Mouse (Mus musculus): ENCODE measurements around the gene Elmo1. TPM values are rescaled to one million over a fixed set of nuclear protein-coding genes. Genes with fewer than 3 reads are reported as not detected.

The Elmo1 gene
- polyA plus RNA-seq, 1 experiment from 2014 or later = 17.4 TPM

GRCm38 (mm10) chr13:20270148-20270547 lies 179.8 kb downstream of the Elmo1 start:
- ATAC-seq (ENCODE audit: insufficient number of reproducible peaks, low FRiP score, low TSS enrichment, low read depth) = no peak
- WGBS = 59% methylated on average over 6 of the region's 6 CpGs
- H3K9ac ChIP-seq = no peak overlapping the region
- H3K27me3 ChIP-seq = peaks cover 4% of the 10 kb centered on the region; the same call in 1 of the 2 replicates
- no peak overlapping the region for H3K27ac ChIP-seq
- no peak overlapping the region for H3K4me3 ChIP-seq
- no peaks in the 10 kb centered on the region for H3K36me3 ChIP-seq
- no peak overlapping the region for H3K4me2 ChIP-seq
- no peaks in the 10 kb centered on the region for H3K9me3 ChIP-seq
- no peaks in the 10 kb centered on the region for H3K4me1 ChIP-seq

GRCm38 (mm10) chr13:20271799-20272198 lies 181.4 kb downstream of the Elmo1 start:
- H3K4me1 ChIP-seq = no peaks in the 10 kb centered on the region
- no peak overlapping the region for H3K9ac ChIP-seq
- H3K36me3 ChIP-seq = no peaks in the 10 kb centered on the region
- ATAC-seq (ENCODE audit: insufficient number of reproducible peaks, low FRiP score, low TSS enrichment, low read depth) = no peak
- 38% methylated on average over 3 of the region's 3 CpGs for WGBS
- no peak overlapping the region for H3K4me3 ChIP-seq
- no peak overlapping the region for H3K4me2 ChIP-seq
- H3K27me3 ChIP-seq = peaks cover 6% of the 10 kb centered on the region; the same call in 1 of the 2 replicates
- H3K9me3 ChIP-seq = no peaks in the 10 kb centered on the region
- no peak overlapping the region for H3K27ac ChIP-seq

- Histone ChIP-seq H3K4me1 (no peaks in the 10 kb centered on the region), H3K4me2 (no peak overlapping the region), H3K27ac (no peak overlapping the region), H3K4me3 (no peak overlapping the region), H3K36me3 (no peaks in the 10 kb centered on the region), H3K27me3 (peaks cover 8% of the 10 kb centered on the region; the same call in 1 of the 2 replicates), H3K9me3 (no peaks in the 10 kb centered on the region), H3K9ac (no peak overlapping the region)
- 55% methylated on average over 6 of the region's 6 CpGs for WGBS
- ATAC-seq (ENCODE audit: insufficient number of reproducible peaks, low FRiP score, low TSS enrichment, low read depth) = no peak
Observed at GRCm38 (mm10) chr13:20272562-20272961, 182.2 kb downstream of the Elmo1 start.

- Histone ChIP-seq H3K27ac (no peak overlapping the region), H3K4me3 (no peak overlapping the region), H3K4me1 (no peaks in the 10 kb centered on the region; the same call in 1 of the 2 replicates), H3K9me3 (no peaks in the 10 kb centered on the region), H3K36me3 (no peaks in the 10 kb centered on the region), H3K4me2 (no peak overlapping the region), H3K27me3 (peaks cover 19% of the 10 kb centered on the region; the same call in 1 of the 2 replicates), H3K9ac (no peak overlapping the region)
- 22% methylated on average over 2 of the region's 2 CpGs for WGBS
- ATAC-seq (ENCODE audit: insufficient number of reproducible peaks, low FRiP score, low TSS enrichment, low read depth) = no peak
Observed at GRCm38 (mm10) chr13:20279889-20280288, 189.5 kb downstream of the Elmo1 start.

GRCm38 (mm10) chr13:20283891-20284290 lies 193.5 kb downstream of the Elmo1 start:
- no peak overlapping the region for H3K9ac ChIP-seq
- 0 out of 2 replicates have a peak, but pooled peaks cover 8% of the 10 kb centered on the region for H3K27me3 ChIP-seq
- no peak overlapping the region for H3K4me2 ChIP-seq
- 91% methylated on average over 7 of the region's 7 CpGs for WGBS
- H3K4me3 ChIP-seq = no peak overlapping the region
- no peaks in the 10 kb centered on the region for H3K9me3 ChIP-seq
- no peak overlapping the region for H3K27ac ChIP-seq
- no peaks in the 10 kb centered on the region for H3K36me3 ChIP-seq
- H3K4me1 ChIP-seq = peaks cover 6% of the 10 kb centered on the region
- no peak for ATAC-seq (ENCODE audit: insufficient number of reproducible peaks, low FRiP score, low TSS enrichment, low read depth)

- Histone ChIP-seq H3K9me3 (no peaks in the 10 kb centered on the region), H3K4me3 (no peak overlapping the region), H3K36me3 (no peaks in the 10 kb centered on the region), H3K4me2 (no peak overlapping the region), H3K27ac (no peak overlapping the region), H3K9ac (no peak overlapping the region), H3K4me1 (peaks cover 15% of the 10 kb centered on the region), H3K27me3 (no peaks in the 10 kb centered on the region)
- no peak for ATAC-seq (ENCODE audit: insufficient number of reproducible peaks, low FRiP score, low TSS enrichment, low read depth)
- 80% methylated on average over 6 of the region's 6 CpGs for WGBS
Observed at GRCm38 (mm10) chr13:20286680-20287079, 196.3 kb downstream of the Elmo1 start.

GRCm38 (mm10) chr13:20288393-20288792 lies 198.0 kb downstream of the Elmo1 start:
- Histone ChIP-seq H3K36me3 (no peaks in the 10 kb centered on the region), H3K9me3 (no peaks in the 10 kb centered on the region), H3K27ac (no peak overlapping the region), H3K9ac (no peak overlapping the region), H3K27me3 (no peaks in the 10 kb centered on the region), H3K4me3 (no peak overlapping the region), H3K4me1 (peaks cover 18% of the 10 kb centered on the region), H3K4me2 (no peak overlapping the region)
- WGBS = 32% methylated on average over 7 of the region's 7 CpGs
- ATAC-seq (ENCODE audit: insufficient number of reproducible peaks, low FRiP score, low TSS enrichment, low read depth) = no peak

GRCm38 (mm10) chr13:20290412-20290811 lies 200.0 kb downstream of the Elmo1 start:
- peak; percentile 73 for ATAC-seq (ENCODE audit: insufficient number of reproducible peaks, low FRiP score, low TSS enrichment, low read depth)
- Histone ChIP-seq H3K27me3 (no peaks in the 10 kb centered on the region), H3K9me3 (no peaks in the 10 kb centered on the region), H3K4me1 (peaks cover 18% of the 10 kb centered on the region), H3K4me2 (no peak overlapping the region), H3K27ac (peak overlapping the region; percentile 47; the same call in 1 of the 2 replicates), H3K4me3 (no peak overlapping the region), H3K36me3 (no peaks in the 10 kb centered on the region), H3K9ac (no peak overlapping the region)
- WGBS = 36% methylated on average over 10 of the region's 10 CpGs

GRCm38 (mm10) chr13:20292348-20292747 lies 202.0 kb downstream of the Elmo1 start:
- Histone ChIP-seq H3K4me3 (no peak overlapping the region), H3K4me2 (no peak overlapping the region), H3K9me3 (no peaks in the 10 kb centered on the region), H3K4me1 (peaks cover 18% of the 10 kb centered on the region), H3K27ac (no peak overlapping the region), H3K36me3 (no peaks in the 10 kb centered on the region), H3K9ac (no peak overlapping the region), H3K27me3 (no peaks in the 10 kb centered on the region)
- no peak for ATAC-seq (ENCODE audit: insufficient number of reproducible peaks, low FRiP score, low TSS enrichment, low read depth)
- WGBS = under 1% methylated on average over 5 of the region's 5 CpGs

GRCm38 (mm10) chr13:20295278-20295970 lies 205.0 kb downstream of the Elmo1 start:
- peaks cover 6% of the 10 kb centered on the region; the same call in 1 of the 2 replicates for H3K4me1 ChIP-seq
- no peaks in the 10 kb centered on the region for H3K36me3 ChIP-seq
- H3K4me3 ChIP-seq = no peak overlapping the region
- H3K27me3 ChIP-seq = no peaks in the 10 kb centered on the region
- H3K9ac ChIP-seq = no peak overlapping the region
- no peak overlapping the region for H3K27ac ChIP-seq
- H3K9me3 ChIP-seq = no peaks in the 10 kb centered on the region
- H3K4me2 ChIP-seq = no peak overlapping the region
- 74% methylated on average over 16 of the region's 16 CpGs for WGBS
- ATAC-seq (ENCODE audit: insufficient number of reproducible peaks, low FRiP score, low TSS enrichment, low read depth) = no peak

GRCm38 (mm10) chr13:20297841-20298240 lies 207.4 kb downstream of the Elmo1 start:
- no peak overlapping the region for H3K4me2 ChIP-seq
- WGBS = 16% methylated on average over 3 of the region's 3 CpGs
- H3K36me3 ChIP-seq = no peaks in the 10 kb centered on the region
- H3K9me3 ChIP-seq = no peaks in the 10 kb centered on the region
- no peaks in the 10 kb centered on the region for H3K4me1 ChIP-seq
- H3K27me3 ChIP-seq = no peaks in the 10 kb centered on the region
- H3K4me3 ChIP-seq = no peak overlapping the region
- ATAC-seq (ENCODE audit: insufficient number of reproducible peaks, low FRiP score, low TSS enrichment, low read depth) = no peak
- no peak overlapping the region for H3K9ac ChIP-seq
- H3K27ac ChIP-seq = no peak overlapping the region

GRCm38 (mm10) chr13:20299424-20299823 lies 209.0 kb downstream of the Elmo1 start:
- no peak overlapping the region for H3K9ac ChIP-seq
- no peak overlapping the region for H3K4me3 ChIP-seq
- no peaks in the 10 kb centered on the region for H3K27me3 ChIP-seq
- no peak overlapping the region for H3K27ac ChIP-seq
- ATAC-seq (ENCODE audit: insufficient number of reproducible peaks, low FRiP score, low TSS enrichment, low read depth) = no peak
- H3K9me3 ChIP-seq = no peaks in the 10 kb centered on the region
- 59% methylated on average over 3 of the region's 3 CpGs for WGBS
- H3K4me1 ChIP-seq = no peaks in the 10 kb centered on the region
- H3K36me3 ChIP-seq = no peaks in the 10 kb centered on the region
- no peak overlapping the region for H3K4me2 ChIP-seq
